Mouse (Mus musculus) testis, adult 2 months (tissue): ENCODE measurements around the gene Olfr935. TPM values are rescaled to one million over a fixed set of nuclear protein-coding genes. Genes with fewer than 3 reads are reported as not detected.

Experiments used
- H3K27ac ChIP-seq: fragments of 200-500 bp; 2 replicates; pipeline ENCODE4 v1.5.1; 2012; ENCODE audit warnings: low read depth, low read length; ENCODE audit not compliant: control insufficient read depth, insufficient read depth
- H3K27me3 ChIP-seq: fragments of 200-500 bp; 2 replicates; pipeline ENCODE4 v1.6.1; 2012; ENCODE audit warnings: mild to moderate bottlenecking, low read length, moderate library complexity; ENCODE audit not compliant: control insufficient read depth, insufficient read depth
- H3K36me3 ChIP-seq: fragments of 200-500 bp; 2 replicates; pipeline ENCODE4 v1.6.1; 2012; ENCODE audit warnings: mild to moderate bottlenecking, low read length; ENCODE audit not compliant: control insufficient read depth, insufficient read depth
- H3K4me1 ChIP-seq: fragments of 200-500 bp; 2 replicates; pipeline ENCODE4 v1.6.1; 2012; ENCODE audit warnings: low read length; ENCODE audit not compliant: control insufficient read depth, insufficient read depth
- H3K4me3 ChIP-seq: fragments of 200-500 bp; 2 replicates; pipeline ENCODE4 v1.5.1; 2012; ENCODE audit warnings: low read depth, mild to moderate bottlenecking, low read length, moderate library complexity, mixed read lengths; ENCODE audit not compliant: control insufficient read depth
- CTCF ChIP-seq: fragments of 200-500 bp; IDR thresholded peaks from 2 replicates; pipeline ENCODE4 v1.5.1; 2012; ENCODE audit warnings: low read depth, mild to moderate bottlenecking, inconsistent platforms, low read length, moderate library complexity; ENCODE audit not compliant: control insufficient read depth, insufficient read depth, insufficient replicate concordance
- POLR2A ChIP-seq: fragments of 200-500 bp; IDR thresholded peaks from 2 replicates; pipeline ENCODE4 v1.6.1; 2012; ENCODE audit warnings: low read depth, mild to moderate bottlenecking, inconsistent platforms, low read length, moderate library complexity; ENCODE audit not compliant: control insufficient read depth
- polyA plus RNA-seq: library from polyadenylated mRNA; depleted of rRNA; stranded (reverse); fragments of >200 nt; gene quantifications from 2 replicates; pipeline ENCODE4 v1.2.3, GENCODE M21; 2012; rRNA removed

Gene Olfr935
- not detected in 2 replicates for polyA plus RNA-seq

DNA sequence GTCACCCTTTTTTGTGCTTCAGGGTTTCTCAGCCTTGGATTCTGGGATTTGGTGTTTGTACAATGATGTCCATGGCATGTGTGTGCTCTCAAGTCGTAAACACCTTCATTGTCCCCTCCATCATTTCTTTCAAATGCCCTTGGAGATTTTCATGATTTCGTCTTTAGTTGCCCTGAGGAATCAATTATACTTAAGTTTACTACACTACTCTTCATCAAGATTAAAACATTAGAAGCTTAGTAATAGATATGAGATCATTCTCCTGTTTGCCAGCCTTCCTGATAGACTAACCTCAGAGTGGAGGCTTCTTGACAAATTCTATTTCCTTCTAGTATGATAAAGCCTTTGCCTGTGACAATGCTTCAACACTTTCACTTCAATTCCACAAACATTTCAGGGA is at the start of gene Olfr935:
Olfr935 (minus strand) TSS at position 101 of the 400 bp plus-strand sequence.
- Histone ChIP-seq H3K4me1 (no peaks in the 10 kb centered on the region), H3K27ac (no peak within 1 kb of the TSS), H3K27me3 (no peaks in the 10 kb centered on the region), H3K4me3 (no peak within 1 kb of the TSS), H3K36me3 (no peaks in the 10 kb centered on the region)
- TF ChIP-seq POLR2A (no peak), CTCF (no peak)

DNA sequence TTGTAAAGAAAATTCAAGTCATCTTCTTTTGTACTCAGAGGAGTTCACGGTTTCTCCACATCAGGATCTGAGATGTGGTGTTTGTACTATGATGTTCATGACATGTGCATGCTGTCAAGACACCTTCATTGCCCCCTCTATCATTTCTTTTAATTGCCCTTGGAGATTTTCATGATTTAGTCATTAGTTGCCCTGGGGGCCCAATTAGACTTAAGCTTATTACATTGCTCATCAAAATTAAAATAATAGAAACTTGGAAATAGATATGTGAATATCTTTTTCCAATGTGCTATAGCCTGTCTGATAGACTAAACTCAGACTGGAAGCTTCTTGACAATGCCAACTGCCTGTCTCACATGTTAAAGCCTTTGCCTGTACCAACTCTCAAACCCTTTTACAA is 23.8 kb upstream of the Olfr935 start, which contains the start of gene Olfr146:
Olfr146 (minus strand) TSS at position 101 of the 400 bp plus-strand sequence.
- Histone ChIP-seq H3K36me3 (no peaks in the 10 kb centered on the region), H3K27ac (no peak within 1 kb of the TSS), H3K4me3 (no peak within 1 kb of the TSS), H3K27me3 (no peaks in the 10 kb centered on the region), H3K4me1 (no peaks in the 10 kb centered on the region)
- TF ChIP-seq CTCF (no peak), POLR2A (no peak)

DNA sequence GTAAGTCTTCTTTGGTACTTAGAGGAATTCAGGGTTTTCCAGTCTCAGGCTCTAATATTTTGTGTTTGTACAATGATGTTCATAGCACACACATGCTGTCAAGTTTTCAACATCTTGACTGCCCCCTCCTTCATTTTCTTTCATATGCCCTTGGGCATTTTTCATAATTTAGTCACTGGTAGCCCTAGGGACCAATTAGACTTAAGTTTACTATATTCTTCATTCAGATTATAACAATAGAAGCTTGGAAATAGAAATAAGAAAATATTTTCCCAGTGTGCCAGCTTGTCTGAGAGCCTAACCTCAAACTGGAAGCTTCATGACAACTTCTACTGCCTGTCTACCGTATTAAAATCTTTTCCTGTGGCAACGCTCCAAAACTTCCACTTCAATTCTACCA is 11.3 kb downstream of the Olfr935 start, which contains the start of gene Olfr934:
Olfr934 (minus strand) TSS at position 101 of the 400 bp plus-strand sequence.
- no peak for TF ChIP-seq POLR2A
- TF ChIP-seq CTCF: no peak
- Histone ChIP-seq H3K4me1 (no peaks in the 10 kb centered on the region), H3K27ac (no peak within 1 kb of the TSS), H3K36me3 (no peaks in the 10 kb centered on the region), H3K27me3 (no peaks in the 10 kb centered on the region), H3K4me3 (no peak within 1 kb of the TSS)

DNA sequence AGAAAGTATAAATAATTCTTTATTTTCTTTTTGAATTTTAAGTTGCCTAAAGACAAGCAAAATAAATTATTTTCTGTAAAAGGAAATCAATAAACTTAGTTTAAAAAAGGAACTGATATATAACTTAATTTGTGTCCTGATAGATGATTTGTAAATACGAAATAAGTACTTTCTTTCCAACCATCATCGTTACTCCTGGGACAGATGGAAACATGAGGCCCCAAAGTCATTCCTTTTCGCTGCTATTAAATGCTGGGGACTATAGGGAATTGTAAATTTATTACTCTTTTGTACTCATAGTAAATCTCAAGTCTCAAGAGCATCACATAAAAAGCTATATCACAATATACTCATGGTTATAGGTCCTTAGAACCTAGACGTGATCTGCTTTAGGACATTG is 27.5 kb downstream of the Olfr935 start, which contains the start of gene Olfr933:
Olfr933 (plus strand) TSS at position 301 of the 400 bp plus-strand sequence.
- TF ChIP-seq CTCF (no peak), POLR2A (no peak)
- Histone ChIP-seq H3K27me3 (no peaks in the 10 kb centered on the region), H3K36me3 (no peaks in the 10 kb centered on the region), H3K4me1 (no peaks in the 10 kb centered on the region), H3K27ac (no peak within 1 kb of the TSS), H3K4me3 (no peak within 1 kb of the TSS)

DNA sequence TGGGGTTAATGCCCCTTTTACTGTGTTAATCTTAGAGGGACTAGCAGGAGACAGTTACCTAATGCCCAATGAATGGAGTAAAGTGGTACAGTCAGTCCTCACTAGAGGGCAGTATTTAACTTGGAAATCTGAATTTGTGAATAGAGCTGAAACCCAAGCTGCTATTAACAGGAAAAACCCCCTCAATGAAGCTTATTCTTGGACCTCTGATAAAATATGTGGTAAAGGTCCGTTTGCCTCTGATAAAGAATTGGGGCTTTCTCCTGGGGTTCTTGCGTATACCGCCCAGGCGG is 45.4 kb downstream of the Olfr935 start:
- no peak for TF ChIP-seq POLR2A
- no peak for TF ChIP-seq CTCF
- no peak overlapping the region for H3K27ac ChIP-seq
- peaks cover 2% of the 10 kb centered on the region; the same call in 1 of the 2 replicates for H3K4me1 ChIP-seq

DNA sequence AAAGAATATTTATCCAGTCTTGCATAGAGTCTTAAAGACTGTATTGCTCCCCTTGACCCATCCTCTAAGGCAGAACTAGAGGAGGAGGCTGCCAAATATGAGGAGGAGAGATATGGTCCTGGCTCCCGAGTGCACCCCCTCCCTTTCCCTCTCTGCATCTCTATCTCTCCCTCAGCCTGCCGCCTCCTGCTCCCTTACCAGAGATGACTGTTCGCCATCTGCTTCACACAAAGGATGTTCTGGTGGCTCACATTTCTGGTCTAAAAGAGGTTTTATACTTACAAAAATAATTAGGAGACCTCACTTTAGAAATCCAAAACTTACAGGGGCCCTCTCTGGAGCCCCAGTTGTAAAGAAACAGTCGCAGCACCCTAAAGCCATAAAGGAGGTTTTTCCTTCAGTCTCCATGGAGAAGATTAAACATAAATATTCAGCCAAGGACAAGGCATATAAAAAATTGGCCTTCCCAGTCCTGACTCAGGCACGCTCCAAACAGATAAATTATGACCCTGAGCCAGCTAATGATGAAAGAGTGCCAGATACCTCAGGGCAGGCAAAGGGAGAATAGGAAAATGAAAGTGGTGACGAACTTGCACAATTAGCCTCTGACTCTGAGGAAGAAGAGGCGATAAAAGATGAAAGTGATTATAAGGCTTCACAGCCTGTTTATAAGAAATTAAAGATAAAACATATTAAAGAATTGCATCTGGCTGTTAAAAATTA is 45.9 kb downstream of the Olfr935 start:
- Histone ChIP-seq H3K27me3 (no peaks in the 10 kb centered on the region), H3K27ac (no peak overlapping the region), H3K36me3 (no peaks in the 10 kb centered on the region), H3K4me1 (peaks cover 2% of the 10 kb centered on the region; the same call in 1 of the 2 replicates), H3K4me3 (no peak overlapping the region)
- TF ChIP-seq CTCF: no peak
- no peak for TF ChIP-seq POLR2A

More for the DNA sequence above, 45.4 kb downstream of the Olfr935 start:
- Histone ChIP-seq H3K4me3 (no peak overlapping the region), H3K27me3 (no peaks in the 10 kb centered on the region), H3K36me3 (no peaks in the 10 kb centered on the region)

Other genes starting within 250 kb of the Olfr935 start
- 0.04 and 0.07 TPM in 2 replicates for gene Olfr920, start 247.4 kb downstream of the Olfr935 start, polyA plus RNA-seq
- gene Olfr921, start 226.6 kb downstream of the Olfr935 start, polyA plus RNA-seq: not detected in 2 replicates
- gene Olfr922, start 185.1 kb downstream of the Olfr935 start, polyA plus RNA-seq: not detected in 2 replicates
- not detected in 2 replicates for gene Olfr923, start 173.1 kb downstream of the Olfr935 start, polyA plus RNA-seq
- gene Olfr924, start 155.2 kb downstream of the Olfr935 start, polyA plus RNA-seq: not detected in 2 replicates
- gene Olfr26, start 144.6 kb downstream of the Olfr935 start, polyA plus RNA-seq: not detected in 2 replicates
- not detected in 2 replicates for gene Olfr926, start 122.6 kb downstream of the Olfr935 start, polyA plus RNA-seq
- 0.16 and 0.19 TPM in 2 replicates for gene Olfr930, start 69.9 kb downstream of the Olfr935 start, polyA plus RNA-seq
- gene Olfr933, start 27.4 kb downstream of the Olfr935 start, polyA plus RNA-seq: not detected in 2 replicates
- not detected in 2 replicates for gene Olfr934, start 11.4 kb downstream of the Olfr935 start, polyA plus RNA-seq
- gene Olfr146, start 23.7 kb upstream of the Olfr935 start, polyA plus RNA-seq: not detected in 2 replicates
- not detected in 2 replicates for gene Olfr937, start 65.3 kb upstream of the Olfr935 start, polyA plus RNA-seq
- not detected in 2 replicates for gene Olfr938, start 79.2 kb upstream of the Olfr935 start, polyA plus RNA-seq
- gene Olfr27, start 128.4 kb upstream of the Olfr935 start, polyA plus RNA-seq: 0.51 and 0.79 TPM in 2 replicates
- not detected in 2 replicates for gene Olfr943, start 166.6 kb upstream of the Olfr935 start, polyA plus RNA-seq
- not detected in 2 replicates for gene Olfr944, start 202.2 kb upstream of the Olfr935 start, polyA plus RNA-seq